In genomic region chr7:64640651-64641050, GRCm38 (mm10) we compare ENCODE assay signal across 22 mouse cellular contexts.
DNase-seq lines count a peak whose midpoint lies in the region; ATAC-seq lines count a peak whose summit lies in the region.
"Had no signal": no experiment of that assay in that cellular context is flagged by ENCODE, and none has a peak within 500 bp of the region (broad histone marks: within the 10 kb centered on the region; RNA-seq: fewer than 3 reads in every experiment).

No protein-coding gene starts in this region.

- no peaks in the 10 kb centered on the region for H3K9me3 ChIP-seq in hindbrain, embryonic 15.5 days
- H3K9me3 ChIP-seq in hindbrain, embryonic 11.5 days (ENCODE audit: control insufficient read depth, low read length), result no peaks in the 10 kb centered on the region
- H3K9me3 ChIP-seq: forebrain, embryonic 10.5 days; heart, embryonic 15.5 days; neural tube, embryonic 13.5 days had no signal

- H3K9ac ChIP-seq in hindbrain, embryonic 15.5 days, result no peak overlapping the region
- no peak overlapping the region for H3K9ac ChIP-seq in hindbrain, embryonic 11.5 days (ENCODE audit: low read depth, low read length)
- H3K9ac ChIP-seq: forebrain, postnatal 0 days; heart, embryonic 15.5 days; limb, embryonic 12.5 days; liver, postnatal 0 days; neural tube, embryonic 13.5 days had no signal

- WGBS in hindbrain, embryonic 15.5 days, result 92% methylated on average over 3 of the region's 3 CpGs
- WGBS in hindbrain, embryonic 11.5 days, result 93% methylated on average over 3 of the region's 3 CpGs

- 0 out of 2 replicates have a peak, but pooled peaks have one; percentile 30 for ATAC-seq in hindbrain, embryonic 15.5 days (ENCODE audit: low FRiP score, low read depth)
- no peak for ATAC-seq in hindbrain, embryonic 11.5 days (ENCODE audit: low FRiP score)
- no peak for ATAC-seq in frontal cortex, adult (ENCODE audit: low TSS enrichment)
- ATAC-seq: forebrain, postnatal 0 days; liver, postnatal 0 days; lung, postnatal 0 days had no signal

- no peaks in the 10 kb centered on the region for H3K27me3 ChIP-seq in hindbrain, embryonic 15.5 days
- H3K27me3 ChIP-seq in hindbrain, embryonic 11.5 days (ENCODE audit: control insufficient read depth, insufficient read depth, low read length), result no peaks in the 10 kb centered on the region
- H3K27me3 ChIP-seq: heart, embryonic 15.5 days; limb, embryonic 12.5 days; neural tube, embryonic 13.5 days had no signal

- no peaks in the 10 kb centered on the region for H3K36me3 ChIP-seq in hindbrain, embryonic 15.5 days
- no peaks in the 10 kb centered on the region for H3K36me3 ChIP-seq in hindbrain, embryonic 11.5 days (ENCODE audit: control insufficient read depth, insufficient read depth, low read length)
- H3K36me3 ChIP-seq: heart, embryonic 15.5 days; limb, embryonic 12.5 days had no signal

- 0 out of 2 replicates have a peak, but pooled peaks cover 3% of the 10 kb centered on the region for H3K4me1 ChIP-seq in hindbrain, embryonic 15.5 days (replicated peaks)
- H3K4me1 ChIP-seq in hindbrain, embryonic 11.5 days (replicated peaks; ENCODE audit: control insufficient read depth, insufficient read depth, low read length), result no peaks in the 10 kb centered on the region
- H3K4me1 ChIP-seq: forebrain, embryonic 10.5 days; heart, embryonic 15.5 days; limb, embryonic 12.5 days had no signal

- no peak overlapping the region for H3K4me2 ChIP-seq in hindbrain, embryonic 15.5 days
- H3K4me2 ChIP-seq in hindbrain, embryonic 11.5 days (replicated peaks; ENCODE audit: low read depth, low read length), result no peak overlapping the region
- H3K4me2 ChIP-seq: heart, embryonic 15.5 days; limb, embryonic 12.5 days; liver, embryonic 11.5 days; neural tube, embryonic 13.5 days had no signal

- no peak overlapping the region for H3K27ac ChIP-seq in hindbrain, embryonic 15.5 days (replicated peaks)
- H3K27ac ChIP-seq in hindbrain, embryonic 11.5 days (ENCODE audit: low read depth, low read length), result no peak overlapping the region
- H3K27ac ChIP-seq: forebrain, embryonic 10.5 days; heart, embryonic 15.5 days; limb, embryonic 12.5 days; neural tube, embryonic 13.5 days had no signal

- no peak overlapping the region for H3K4me3 ChIP-seq in hindbrain, embryonic 15.5 days
- H3K4me3 ChIP-seq in hindbrain, embryonic 11.5 days (ENCODE audit: low read depth, low read length), result no peak overlapping the region
- H3K4me3 ChIP-seq: forebrain, embryonic 10.5 days; heart, embryonic 15.5 days; limb, embryonic 12.5 days; myocyte; neural tube, embryonic 13.5 days had no signal

- DNase-seq in hindbrain, embryonic 11.5 days (ENCODE audit: low spot score), result no peak
- DNase-seq in brain, adult 2 months (ENCODE audit: low read depth, low spot score), result peak; percentile 80
- peak; percentile 52 to 64 for DNase-seq in cerebellum, adult 18-20 months
- peak; percentile 71 to 78 for DNase-seq in cerebellum, postnatal 14 days
- DNase-seq in right cerebral cortex, postnatal 10 days (ENCODE audit: low spot score in 2 of 2), result no peak
- DNase-seq: forebrain, postnatal 0 days; gastrocnemius, postnatal 36 days; heart, postnatal 36 days; kidney, adult 9 months; kidney, postnatal 14 days; liver, postnatal 0 days; midbrain, embryonic 14.5 days; retina, postnatal 1 day had no signal

Comparison
In these comparisons a context has a peak if more than half of its experiments do, and no peak if none do; other contexts are left out.
1. DNase-seq: peak in brain, adult 2 months (single experiment), cerebellum, adult 18-20 months (2 of 2) and cerebellum, postnatal 14 days (2 of 2); none in hindbrain, embryonic 11.5 days (single experiment) and right cerebral cortex, postnatal 10 days (0 of 2).